Mouse (Mus musculus) liver, embryonic 11.5 days (tissue): ENCODE data around the gene Lpp. TPM values are rescaled to one million over a fixed set of nuclear protein-coding genes. Genes with fewer than 3 reads are reported as not detected.

ENCODE experiments used
- ATAC-seq: fragments of 200-750 bp; cut with Nextera tagmentation; replicated peaks from 2 replicates; pipeline ENCODE4 v1.8.0; 2017; ENCODE audit warnings: moderate number of reproducible peaks, mild to moderate bottlenecking, moderate TSS enrichment, moderate library complexity; ENCODE audit not compliant: low FRiP score
- DNase-seq: peaks from one replicate; pipeline ENCODE4 v3.0.0-alpha.2; 2017; ENCODE audit warnings: low spot score
- H3K27ac ChIP-seq: fragments of 300-500 bp; sonication (generic); 2 replicates; pipeline ENCODE4 v1.5.1; 2014; ENCODE audit warnings: mild to moderate bottlenecking, low read depth, low read length, control low read depth
- H3K27me3 ChIP-seq: fragments of 300-500 bp; sonication (generic); replicated peaks from 2 replicates; pipeline ENCODE4 v1.6.1; 2014; ENCODE audit warnings: low read length, mixed read lengths; ENCODE audit not compliant: control insufficient read depth, insufficient read depth
- H3K36me3 ChIP-seq: fragments of 300-500 bp; sonication (generic); 2 replicates; pipeline ENCODE4 v1.6.1; 2014; ENCODE audit warnings: mild to moderate bottlenecking, low read length, moderate library complexity, mixed read lengths; ENCODE audit not compliant: control insufficient read depth, insufficient read depth
- H3K4me1 ChIP-seq: fragments of 300-500 bp; sonication (generic); replicated peaks from 2 replicates; pipeline ENCODE4 v1.6.1; 2014; ENCODE audit warnings: low read length, mixed read lengths; ENCODE audit not compliant: control insufficient read depth, insufficient read depth
- H3K4me2 ChIP-seq: fragments of 300-500 bp; sonication (generic); 2 replicates; pipeline ENCODE4 v1.6.1; 2014; ENCODE audit warnings: mild to moderate bottlenecking, control low read depth, moderate library complexity
- H3K4me3 ChIP-seq: fragments of 300-500 bp; sonication (generic); 2 replicates; pipeline ENCODE4 v1.5.1; 2014; ENCODE audit warnings: low read depth, low read length, control low read depth
- H3K9ac ChIP-seq: fragments of 300-500 bp; sonication (generic); 2 replicates; pipeline ENCODE4 v1.6.1; 2014; ENCODE audit warnings: low read depth, low read length, control low read depth
- H3K9me3 ChIP-seq: fragments of 300-500 bp; sonication (generic); 2 replicates; pipeline ENCODE4 v1.6.1; 2016; ENCODE audit warnings: low read length, inconsistent platforms, mixed read lengths; ENCODE audit not compliant: control insufficient read depth
- WGBS: fragments of 180-500 bp; shearing (Covaris S2); extraction: QIAGEN DNeasy Blood & Tissue Kit; methylation state at CpG from one replicate; pipeline ENCODE4 v1.1.7; 2014; 5-methylcytosine and 5-hydroxymethylcytosine counted together
- polyA plus RNA-seq: library from polyadenylated mRNA; unstranded; fragments of >200 nt; fragmentation: Nextera tagmentation; extraction: Ambion mirVana; gene quantifications from 2 replicates; pipeline ENCODE4 v1.2.1, GENCODE M21; 2014

Gene Lpp
- polyA plus RNA-seq, 1 experiment from 2014 or later, result 21.2 TPM

DNA sequence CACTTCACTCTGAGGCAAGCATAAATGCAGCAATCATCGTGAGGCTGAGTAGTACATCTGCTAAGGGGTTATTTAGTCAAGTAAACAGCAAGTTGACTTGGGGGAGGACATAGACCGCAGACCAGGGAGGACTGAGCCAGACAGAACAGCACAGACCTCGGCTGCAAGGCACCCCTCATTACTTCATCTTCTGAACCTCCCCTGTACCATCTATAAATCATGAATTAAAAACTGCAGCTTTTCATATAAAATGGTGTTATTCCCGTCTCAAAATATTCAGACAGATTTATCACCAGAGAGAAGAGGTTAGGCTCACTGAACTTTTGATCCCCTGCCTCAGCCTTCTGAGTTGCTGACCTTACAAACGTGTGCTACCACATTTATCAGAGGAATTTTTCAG lies 558.6 kb downstream of the Lpp start:
- H3K27ac ChIP-seq, result no peak overlapping the region
- no peaks in the 10 kb centered on the region for H3K36me3 ChIP-seq
- DNase-seq (no peak), ATAC-seq (no peak)
- no peaks in the 10 kb centered on the region for H3K4me1 ChIP-seq
- H3K4me3 ChIP-seq, result no peak overlapping the region
- H3K4me2 ChIP-seq, result no peak overlapping the region
- WGBS, result 56% methylated on average over 5 of the region's 5 CpGs
- H3K9me3 ChIP-seq, result no peaks in the 10 kb centered on the region
- H3K9ac ChIP-seq, result no peak overlapping the region
- H3K27me3 ChIP-seq, result no peaks in the 10 kb centered on the region

DNA sequence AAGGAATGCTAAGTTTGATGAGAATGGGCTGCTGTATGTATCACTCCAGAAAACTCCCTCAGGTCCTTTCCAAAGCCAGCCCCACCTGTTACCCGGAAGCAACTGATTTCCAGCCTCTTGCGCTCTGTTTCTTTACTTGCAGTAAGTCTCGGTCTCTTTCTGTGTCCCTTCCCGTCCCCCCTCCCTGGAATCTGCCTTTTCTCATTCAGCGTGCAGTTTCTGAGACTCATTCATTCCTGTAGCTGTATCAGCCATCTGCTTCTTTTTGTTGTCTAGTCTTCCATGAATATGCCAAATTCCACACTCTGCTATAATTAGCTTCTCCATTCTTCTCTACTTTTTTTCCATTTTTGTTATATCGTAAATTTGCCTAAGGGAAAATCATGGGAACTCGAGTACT lies 561.7 kb downstream of the Lpp start:
- Histone ChIP-seq H3K9me3 (no peaks in the 10 kb centered on the region), H3K4me2 (no peak overlapping the region), H3K27me3 (no peaks in the 10 kb centered on the region), H3K4me1 (no peaks in the 10 kb centered on the region), H3K36me3 (no peaks in the 10 kb centered on the region), H3K4me3 (no peak overlapping the region), H3K27ac (no peak overlapping the region), H3K9ac (no peak overlapping the region)
- whole genome bisulfite sequencing, result 85% methylated on average over 7 of the region's 7 CpGs
- DNase-seq (no peak), ATAC-seq (no peak)

DNA sequence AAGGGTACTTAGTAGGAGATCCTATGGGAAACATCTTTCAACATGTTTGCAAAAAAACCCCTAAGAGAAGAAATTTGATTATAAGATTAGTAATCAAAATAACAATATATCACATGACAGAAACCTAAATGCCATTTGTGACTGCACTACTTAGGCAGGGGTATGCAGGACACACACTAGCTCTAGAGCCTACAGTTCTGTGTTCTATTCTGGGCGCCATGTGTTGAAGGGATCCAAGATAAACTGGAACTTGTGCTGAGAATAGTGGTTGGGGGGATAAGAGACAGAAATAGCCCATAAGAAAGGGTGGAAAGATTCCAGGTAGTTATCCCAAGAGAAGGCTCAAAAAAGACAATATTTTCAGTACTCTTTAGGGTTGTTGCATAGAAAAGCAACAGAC lies 565.4 kb downstream of the Lpp start:
- no peak for ATAC-seq

DNA sequence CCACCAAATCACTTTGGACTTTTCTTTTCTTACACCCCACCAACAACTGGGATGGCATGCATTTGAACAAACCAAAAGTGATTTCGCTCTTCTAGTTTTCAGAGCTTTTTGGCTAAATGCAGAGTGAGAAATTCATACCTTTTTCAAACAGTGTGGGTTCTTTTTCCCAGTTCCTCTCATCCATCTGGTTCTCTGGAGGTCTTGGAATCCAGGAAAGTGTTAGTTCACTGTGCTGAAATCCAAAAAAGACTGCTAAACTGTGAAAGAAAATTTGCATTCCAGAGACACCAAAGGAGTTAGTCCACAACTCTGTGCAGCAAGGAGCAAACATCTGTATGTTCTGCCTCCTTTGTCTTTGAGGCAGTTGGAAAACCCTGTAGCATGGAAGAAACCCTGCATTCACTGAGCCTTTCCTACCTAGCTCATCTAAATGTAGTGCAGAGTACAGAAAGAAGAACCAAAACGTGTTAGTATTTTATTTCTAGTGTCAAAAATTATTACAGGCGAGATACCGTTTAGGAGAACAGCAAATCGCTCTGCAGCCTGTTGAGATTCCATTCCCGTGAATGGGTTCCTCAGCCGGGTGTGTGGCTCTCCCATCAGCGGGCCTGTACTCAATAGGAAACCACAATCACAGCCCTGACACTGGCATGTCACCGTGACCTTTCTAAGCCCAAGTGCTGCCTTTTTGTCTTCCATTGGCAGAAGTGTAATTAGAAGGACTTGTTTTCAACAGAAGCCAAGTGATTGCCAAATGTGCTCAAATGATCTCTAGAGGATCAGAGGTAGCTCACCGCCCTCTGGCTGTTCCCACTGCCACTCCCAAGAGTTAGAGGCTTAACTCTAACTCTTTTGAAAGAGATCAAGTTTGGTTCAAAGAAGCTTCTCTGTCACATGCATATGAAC lies 567.8 kb downstream of the Lpp start:
- ATAC-seq, result no peak
- Histone ChIP-seq H3K4me1 (no peaks in the 10 kb centered on the region; the same call in 1 of the 2 replicates), H3K36me3 (no peaks in the 10 kb centered on the region), H3K9me3 (no peaks in the 10 kb centered on the region), H3K9ac (no peak overlapping the region), H3K27ac (no peak overlapping the region), H3K4me3 (no peak overlapping the region), H3K4me2 (no peak overlapping the region), H3K27me3 (no peaks in the 10 kb centered on the region)
- DNase-seq, result no peak
- WGBS, result 60% methylated on average over 10 of the region's 10 CpGs

More for the DNA sequence above, 565.4 kb downstream of the Lpp start:
- no peak for DNase-seq
- H3K4me2 ChIP-seq, result no peak overlapping the region
- H3K4me3 ChIP-seq, result no peak overlapping the region
- H3K27ac ChIP-seq, result no peak overlapping the region
- H3K27me3 ChIP-seq, result no peaks in the 10 kb centered on the region
- no peaks in the 10 kb centered on the region for H3K9me3 ChIP-seq
- no peaks in the 10 kb centered on the region for H3K4me1 ChIP-seq
- H3K36me3 ChIP-seq, result no peaks in the 10 kb centered on the region
- H3K9ac ChIP-seq, result no peak overlapping the region
- WGBS, result 70% methylated on average over 1 of the region's 1 CpGs

DNA sequence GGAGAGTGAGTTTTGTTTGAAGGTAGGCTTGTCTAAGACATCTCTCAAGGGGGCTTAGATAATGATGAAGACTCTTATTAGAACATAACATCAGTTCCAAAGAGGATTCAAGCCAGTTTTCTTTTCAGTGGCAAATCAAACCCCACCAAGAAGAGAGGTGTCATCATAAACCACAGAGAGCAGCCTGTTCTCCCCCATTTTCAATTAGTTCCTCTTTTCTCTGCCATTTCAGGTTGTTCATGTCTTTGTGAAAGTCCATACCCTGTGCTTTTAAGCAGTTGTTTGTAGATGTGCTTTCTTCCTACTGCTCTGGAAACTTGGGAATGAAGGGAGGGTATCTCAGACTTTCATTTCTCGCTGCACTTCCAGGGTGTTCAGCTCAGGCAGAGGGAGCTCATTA lies 571.0 kb downstream of the Lpp start:
- 82% methylated on average over 1 of the region's 1 CpGs for WGBS
- H3K9me3 ChIP-seq, result no peaks in the 10 kb centered on the region
- H3K36me3 ChIP-seq, result no peaks in the 10 kb centered on the region
- H3K4me3 ChIP-seq, result no peak overlapping the region
- ATAC-seq, result no peak
- DNase-seq, result no peak
- no peak overlapping the region for H3K27ac ChIP-seq
- H3K4me2 ChIP-seq, result no peak overlapping the region
- no peaks in the 10 kb centered on the region for H3K27me3 ChIP-seq
- H3K9ac ChIP-seq, result no peak overlapping the region
- no peaks in the 10 kb centered on the region; the same call in 1 of the 2 replicates for H3K4me1 ChIP-seq

DNA sequence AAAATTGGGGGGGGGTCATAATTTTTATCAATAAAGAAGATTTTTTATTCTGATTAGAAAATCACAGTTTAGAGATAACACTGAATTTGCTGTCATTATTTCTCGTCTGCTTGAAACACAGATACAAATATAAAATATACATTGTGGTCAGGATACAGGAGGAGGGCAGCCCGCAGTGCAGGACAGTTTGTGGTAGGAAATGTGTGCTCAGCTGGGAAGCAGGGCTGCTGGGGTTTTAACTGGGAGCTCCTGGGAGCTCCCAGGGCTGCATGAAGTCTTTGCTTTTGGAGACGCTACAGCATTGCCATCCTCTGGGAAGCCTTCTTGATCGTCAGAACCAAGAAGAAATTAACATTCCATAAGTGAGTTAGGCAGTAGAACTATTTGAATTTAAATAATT lies 571.8 kb downstream of the Lpp start:
- Histone ChIP-seq H3K27ac (no peak overlapping the region), H3K9me3 (no peaks in the 10 kb centered on the region), H3K4me1 (no peaks in the 10 kb centered on the region; the same call in 1 of the 2 replicates), H3K27me3 (no peaks in the 10 kb centered on the region), H3K36me3 (no peaks in the 10 kb centered on the region), H3K4me2 (no peak overlapping the region), H3K4me3 (no peak overlapping the region), H3K9ac (no peak overlapping the region)
- ATAC-seq (no peak), DNase-seq (no peak)
- WGBS, result 39% methylated on average over 4 of the region's 4 CpGs

DNA sequence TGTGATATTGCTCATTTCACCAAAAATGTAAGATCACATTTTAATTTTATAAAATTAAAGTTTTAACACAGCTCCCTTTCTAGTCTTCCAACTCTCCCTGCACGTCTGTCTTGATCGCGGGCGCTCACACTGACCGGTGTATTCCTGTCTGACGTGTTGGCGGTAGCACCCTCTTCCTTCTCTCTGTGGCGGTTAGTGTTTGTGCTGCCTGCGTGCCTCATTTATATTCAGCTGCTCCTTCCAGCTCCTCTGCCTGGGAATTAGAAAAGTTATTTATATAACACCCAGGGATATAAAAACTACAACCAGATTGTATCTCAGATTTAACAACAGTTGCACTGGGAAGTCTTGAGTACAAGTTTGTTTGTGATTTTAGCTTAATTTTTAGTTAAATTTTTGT lies 573.2 kb downstream of the Lpp start:
- H3K4me3 ChIP-seq, result no peak overlapping the region
- no peak overlapping the region for H3K27ac ChIP-seq
- H3K9ac ChIP-seq, result no peak overlapping the region
- no peaks in the 10 kb centered on the region; the same call in 1 of the 2 replicates for H3K4me1 ChIP-seq
- no peaks in the 10 kb centered on the region for H3K9me3 ChIP-seq
- ATAC-seq (no peak), DNase-seq (no peak)
- no peaks in the 10 kb centered on the region for H3K27me3 ChIP-seq
- no peaks in the 10 kb centered on the region for H3K36me3 ChIP-seq
- H3K4me2 ChIP-seq, result no peak overlapping the region
- 92% methylated on average over 9 of the region's 9 CpGs for WGBS

DNA sequence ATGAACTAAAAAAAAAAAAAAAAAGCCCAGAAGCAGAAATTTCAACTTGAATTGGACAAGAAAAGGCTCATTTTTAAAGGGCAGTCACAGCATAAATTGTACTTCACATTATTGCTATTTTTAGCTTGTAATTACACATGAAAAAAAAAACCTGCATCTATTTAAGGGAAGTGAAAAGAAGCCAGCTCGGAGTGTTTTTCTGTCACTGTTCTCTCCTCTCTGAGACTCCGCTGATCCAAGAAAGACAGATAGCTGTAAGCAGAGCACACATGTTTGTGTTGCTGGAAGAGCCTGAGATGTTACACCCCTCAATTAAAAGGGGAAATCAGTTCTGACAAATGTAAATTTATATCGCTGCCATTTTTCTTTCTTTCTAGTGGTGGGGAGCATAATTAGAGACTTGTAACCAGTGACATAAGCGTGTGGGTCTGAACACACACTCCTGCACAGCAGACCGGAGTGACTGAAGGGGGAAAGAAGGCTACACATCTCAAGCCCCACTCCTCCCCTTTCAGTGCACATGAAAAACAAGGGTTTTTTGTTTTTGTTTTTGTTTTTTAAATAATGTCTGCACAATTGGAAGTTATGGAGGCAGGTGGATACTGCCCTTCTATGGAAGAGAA lies 579.8 kb downstream of the Lpp start:
- 83% methylated on average over 5 of the region's 5 CpGs for WGBS
- ATAC-seq (no peak), DNase-seq (no peak)
- Histone ChIP-seq H3K4me2 (no peak overlapping the region), H3K4me3 (no peak overlapping the region), H3K9me3 (no peaks in the 10 kb centered on the region), H3K27ac (no peak overlapping the region), H3K27me3 (no peaks in the 10 kb centered on the region), H3K9ac (no peak overlapping the region), H3K4me1 (no peaks in the 10 kb centered on the region), H3K36me3 (0 out of 2 replicates have a peak, but pooled peaks cover 2% of the 10 kb centered on the region)

DNA sequence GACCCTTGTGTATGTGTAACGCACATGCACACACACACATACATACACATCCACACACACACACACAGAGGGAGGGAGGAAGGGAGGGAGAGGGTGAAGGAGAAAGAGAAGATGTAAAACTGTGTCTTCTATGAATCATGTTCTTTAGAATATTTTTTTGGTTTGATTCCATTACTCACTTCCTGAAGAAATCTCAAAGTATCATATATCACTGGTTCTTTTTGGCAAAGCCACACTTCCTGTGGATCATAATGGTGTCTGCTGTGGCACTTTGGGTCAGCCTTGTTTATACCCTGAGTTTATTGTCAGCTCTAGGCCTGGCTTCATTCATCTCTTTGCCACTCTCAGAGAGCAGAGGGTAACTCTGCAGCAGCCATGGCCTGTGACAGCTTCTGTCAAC lies 584.5 kb downstream of the Lpp start:
- Histone ChIP-seq H3K4me1 (no peaks in the 10 kb centered on the region), H3K36me3 (no peaks in the 10 kb centered on the region), H3K27ac (no peak overlapping the region), H3K4me2 (no peak overlapping the region), H3K4me3 (no peak overlapping the region), H3K27me3 (no peaks in the 10 kb centered on the region), H3K9ac (no peak overlapping the region), H3K9me3 (no peaks in the 10 kb centered on the region)
- 89% methylated on average over 1 of the region's 1 CpGs for WGBS
- no peak for ATAC-seq
- DNase-seq, result no peak
